Mouse (Mus musculus) brain, embryonic 14.5 days (tissue): Measurements from ENCODE around the gene Traip.

ENCODE experiments used
- CTCF ChIP-seq: fragments of 200-500 bp; IDR thresholded peaks from 2 replicates; pipeline ENCODE4 v1.5.1; 2012; ENCODE audit warnings: inconsistent platforms, mild to moderate bottlenecking, moderate library complexity, borderline replicate concordance; ENCODE audit not compliant: insufficient read depth, insufficient read length; ENCODE audit errors: extremely low read depth
- POLR2A ChIP-seq: fragments of 200-500 bp; IDR thresholded peaks from 2 replicates; pipeline ENCODE4 v1.6.1; 2012; ENCODE audit warnings: mild to moderate bottlenecking, inconsistent platforms, borderline replicate concordance; ENCODE audit not compliant: poor library complexity, insufficient read depth, insufficient read length, severe bottlenecking; ENCODE audit errors: extremely low read depth

- TF ChIP-seq CTCF: no peak
- no peak for TF ChIP-seq POLR2A
Measured at GRCm38 (mm10) chr9:107955613-107956289, 5.8 kb downstream of the Traip start.
